Mouse (Mus musculus) layer of hippocampus, adult 18-20 months (tissue): ENCODE measurements around the gene BC035044. TPM values are rescaled to one million over a fixed set of nuclear protein-coding genes. Genes with fewer than 3 reads are reported as not detected.

ENCODE experiments used
- microRNA-seq, 2 experiments: library from miRNA; unstranded; fragments of <30 nt; microRNA quantifications; one replicate each; pipeline ENCODE4 v1.2.0; 2021
- total RNA-seq, 2 experiments: library from RNA; stranded (reverse); gene quantifications; 2 replicates each; pipeline ENCODE4 v1.2.3; 2021

Gene BC035044
- total RNA-seq, 2 experiments from 2014 or later: 1.7 to 1.9 TPM

Small RNA genes lying within 50 kb of the gene (microRNA-seq; reads per million reads assigned to microRNA genes)
- 0 reads per million in 2 experiments for gene Gm27336

Other genes with a start within 250 kb of the BC035044 start
- not detected for gene Clec2h, start 228.7 kb downstream of the BC035044 start, total RNA-seq
- gene Klrb1, start 168.1 kb downstream of the BC035044 start, total RNA-seq: not detected
- gene Klrb1c, start 101.9 kb downstream of the BC035044 start, total RNA-seq: not detected
- not detected for gene Gm44511, start 64.8 kb downstream of the BC035044 start, total RNA-seq
- gene Klrb1b, start 64.8 kb downstream of the BC035044 start, total RNA-seq: not detected
- not detected for gene Clec2i, start 3.5 kb downstream of the BC035044 start, total RNA-seq
- gene Clec2g, start 43.3 kb upstream of the BC035044 start, total RNA-seq: under 1 TPM in 1 of 2 experiments, not detected in 1; 0.63 TPM
- gene Klrb1f, start 154.8 kb upstream of the BC035044 start, total RNA-seq: not detected
- not detected for gene Clec2e, start 209.8 kb upstream of the BC035044 start, total RNA-seq